Mouse (Mus musculus) lung, postnatal 0 days (tissue): ENCODE measurements at regions not wholly inside any gene's neighbourhood (a gene's known extent, or its start where the extent isn't known, plus 50 kb on each side); places are given as distances from the start of the nearest gene placed in this dataset.

Source experiments
- ATAC-seq: fragments of 200-750 bp; cut with Nextera tagmentation; 2 replicates; pipeline ENCODE4 v1.8.0; 2017; ENCODE audit warnings: moderate library complexity
- DNase-seq: peaks from one replicate; pipeline ENCODE4 v3.0.0-alpha.2; 2016; ENCODE audit warnings: low spot score
- H3K27ac ChIP-seq: fragments of 300-500 bp; sonication (generic); 2 replicates; pipeline ENCODE4 v1.5.1; 2014; ENCODE audit warnings: antibody characterized with exemption, mild to moderate bottlenecking, low read length, mixed read lengths
- H3K27me3 ChIP-seq: fragments of 300-500 bp; sonication (generic); replicated peaks from 2 replicates; pipeline ENCODE4 v1.6.1; 2014; ENCODE audit warnings: low read length, mixed read lengths; ENCODE audit not compliant: insufficient read depth
- H3K36me3 ChIP-seq: fragments of 300-500 bp; sonication (generic); 2 replicates; pipeline ENCODE4 v1.6.1; 2014; ENCODE audit warnings: low read length, mixed read lengths; ENCODE audit not compliant: insufficient read depth
- H3K4me1 ChIP-seq: fragments of 300-500 bp; sonication (generic); 2 replicates; pipeline ENCODE4 v1.6.1; 2014; ENCODE audit warnings: antibody characterized with exemption, low read depth, low read length, mixed read lengths; ENCODE audit not compliant: insufficient read depth
- H3K4me2 ChIP-seq: fragments of 300-500 bp; sonication (generic); replicated peaks from 2 replicates; pipeline ENCODE4 v1.6.1; 2014; ENCODE audit warnings: low read depth, mild to moderate bottlenecking, low read length, moderate library complexity, mixed read lengths
- H3K4me3 ChIP-seq: fragments of 300-500 bp; sonication (generic); 2 replicates; pipeline ENCODE4 v1.5.1; 2014; ENCODE audit warnings: low read depth, low read length
- H3K9ac ChIP-seq: fragments of 300-500 bp; sonication (generic); replicated peaks from 2 replicates; pipeline ENCODE4 v1.6.1; 2014; ENCODE audit warnings: low read depth, mild to moderate bottlenecking
- H3K9me3 ChIP-seq: fragments of 300-500 bp; sonication (generic); 2 replicates; pipeline ENCODE4 v1.6.1; 2016; ENCODE audit warnings: low read length, mixed read lengths
- CTCF ChIP-seq: IDR thresholded peaks from 2 replicates; pipeline ENCODE4 v1.5.1; 2016; ENCODE audit warnings: antibody characterized with exemption, mild to moderate bottlenecking
- EP300 ChIP-seq: IDR thresholded peaks from 2 replicates; pipeline ENCODE4 v1.6.1; 2016; ENCODE audit warnings: antibody characterized with exemption, mild to moderate bottlenecking, control low read depth
- WGBS: fragments of 180-500 bp; shearing (Covaris S2); extraction: QIAGEN DNeasy Blood & Tissue Kit; methylation state at CpG from one replicate; pipeline ENCODE4 v1.1.7; 2014; 5-methylcytosine and 5-hydroxymethylcytosine counted together

- no peaks in the 10 kb centered on the region for H3K27me3 ChIP-seq
- no peaks in the 10 kb centered on the region for H3K36me3 ChIP-seq
- DNase-seq (no peak), ATAC-seq (no peak)
- H3K4me2 ChIP-seq = no peak overlapping the region
- H3K4me3 ChIP-seq = no peak overlapping the region
- 77% methylated on average over 8 of the region's 8 CpGs for WGBS
- H3K4me1 ChIP-seq = no peaks in the 10 kb centered on the region
- H3K27ac ChIP-seq = no peak overlapping the region
- H3K9ac ChIP-seq = no peak overlapping the region
- no peaks in the 10 kb centered on the region for H3K9me3 ChIP-seq
- TF ChIP-seq EP300 (no peak), CTCF (no peak)
Measured at GRCm38 (mm10) chr12:77943960-77944359, 250.1 kb upstream of the Gm6657 start.

- H3K4me2 ChIP-seq = peak overlapping the region; percentile 47
- H3K4me3 ChIP-seq = no peak overlapping the region; the same call in 1 of the 2 replicates
- no peak overlapping the region for H3K27ac ChIP-seq
- no peaks in the 10 kb centered on the region for H3K9me3 ChIP-seq
- no peak overlapping the region for H3K9ac ChIP-seq
- no peaks in the 10 kb centered on the region for H3K36me3 ChIP-seq
- WGBS = 12% methylated on average over 16 of the region's 16 CpGs
- TF ChIP-seq EP300 = 0 out of 2 replicates have a peak, but pooled peaks have one; percentile 34
- TF ChIP-seq CTCF = no peak
- DNase-seq (peak; percentile 59), ATAC-seq (peak; percentile 66)
- H3K4me1 ChIP-seq = no peaks in the 10 kb centered on the region
- H3K27me3 ChIP-seq = no peaks in the 10 kb centered on the region
Measured at GRCm38 (mm10) chr12:77949474-77950017, 244.5 kb upstream of the Gm6657 start.

- ATAC-seq = no peak
- 26% methylated on average over 2 of the region's 2 CpGs for WGBS
- no peaks in the 10 kb centered on the region for H3K4me1 ChIP-seq
Measured at GRCm38 (mm10) chr12:77952492-77952891, 241.6 kb upstream of the Gm6657 start.

GRCm38 (mm10) chr12:77962631-77963030, 231.4 kb upstream of the Gm6657 start:
- ATAC-seq = peak; percentile 35
- H3K4me2 ChIP-seq = no peak overlapping the region
- H3K27ac ChIP-seq = no peak overlapping the region
- WGBS = 71% methylated on average over 6 of the region's 6 CpGs
- no peak overlapping the region for H3K4me3 ChIP-seq
- no peak overlapping the region for H3K9ac ChIP-seq
- DNase-seq = peak; percentile 21
- H3K27me3 ChIP-seq = no peaks in the 10 kb centered on the region
- H3K9me3 ChIP-seq = no peaks in the 10 kb centered on the region
- H3K36me3 ChIP-seq = no peaks in the 10 kb centered on the region
- no peaks in the 10 kb centered on the region for H3K4me1 ChIP-seq
- no peak for TF ChIP-seq CTCF
- no peak for TF ChIP-seq EP300

More at GRCm38 (mm10) chr12:77952492-77952891, 241.6 kb upstream of the Gm6657 start:
- H3K9ac ChIP-seq = no peak overlapping the region
- no peaks in the 10 kb centered on the region for H3K36me3 ChIP-seq
- no peak overlapping the region for H3K27ac ChIP-seq
- no peak overlapping the region for H3K4me3 ChIP-seq
- H3K4me2 ChIP-seq = no peak overlapping the region
- no peaks in the 10 kb centered on the region for H3K27me3 ChIP-seq
- no peak for TF ChIP-seq CTCF
- no peak for TF ChIP-seq EP300
- no peak for DNase-seq
- no peaks in the 10 kb centered on the region for H3K9me3 ChIP-seq

- 38% methylated on average over 3 of the region's 3 CpGs for WGBS
- Histone ChIP-seq H3K27ac (no peak overlapping the region), H3K9ac (no peak overlapping the region), H3K36me3 (no peaks in the 10 kb centered on the region), H3K27me3 (no peaks in the 10 kb centered on the region), H3K9me3 (no peaks in the 10 kb centered on the region), H3K4me3 (no peak overlapping the region), H3K4me2 (no peak overlapping the region), H3K4me1 (no peaks in the 10 kb centered on the region)
- no peak for ATAC-seq
- no peak for TF ChIP-seq EP300
- no peak for TF ChIP-seq CTCF
- no peak for DNase-seq
Measured at GRCm38 (mm10) chr12:77968543-77968942, 225.5 kb upstream of the Gm6657 start.

GRCm38 (mm10) chr12:77970026-77970425, 224.0 kb upstream of the Gm6657 start:
- no peak overlapping the region for H3K9ac ChIP-seq
- DNase-seq (no peak), ATAC-seq (no peak)
- no peak overlapping the region for H3K4me2 ChIP-seq
- H3K36me3 ChIP-seq = no peaks in the 10 kb centered on the region
- H3K27me3 ChIP-seq = no peaks in the 10 kb centered on the region
- H3K9me3 ChIP-seq = no peaks in the 10 kb centered on the region
- TF ChIP-seq CTCF (no peak), EP300 (no peak)
- WGBS = 69% methylated on average over 1 of the region's 1 CpGs
- H3K4me1 ChIP-seq = no peaks in the 10 kb centered on the region
- no peak overlapping the region for H3K27ac ChIP-seq
- H3K4me3 ChIP-seq = no peak overlapping the region

- TF ChIP-seq CTCF (no peak), EP300 (no peak)
- Histone ChIP-seq H3K9me3 (no peaks in the 10 kb centered on the region), H3K4me2 (no peak overlapping the region), H3K27me3 (no peaks in the 10 kb centered on the region), H3K36me3 (no peaks in the 10 kb centered on the region), H3K4me1 (no peaks in the 10 kb centered on the region), H3K4me3 (no peak overlapping the region), H3K9ac (no peak overlapping the region), H3K27ac (no peak overlapping the region)
- ATAC-seq (no peak), DNase-seq (peak; percentile 7)
- WGBS = 42% methylated on average over 4 of the region's 4 CpGs
Measured at GRCm38 (mm10) chr12:77972165-77972564, 221.9 kb upstream of the Gm6657 start.
